Mouse (Mus musculus) kidney, adult 11 months (tissue): ENCODE measurements around the gene C1qtnf1.
A peak's percentile ranks its signal among the peaks of the same experiment; 100 is the strongest.

Experiments
- DNase-seq: peaks from one replicate; pipeline ENCODE4 v3.0.0; 2022

The C1qtnf1 gene

DNA sequence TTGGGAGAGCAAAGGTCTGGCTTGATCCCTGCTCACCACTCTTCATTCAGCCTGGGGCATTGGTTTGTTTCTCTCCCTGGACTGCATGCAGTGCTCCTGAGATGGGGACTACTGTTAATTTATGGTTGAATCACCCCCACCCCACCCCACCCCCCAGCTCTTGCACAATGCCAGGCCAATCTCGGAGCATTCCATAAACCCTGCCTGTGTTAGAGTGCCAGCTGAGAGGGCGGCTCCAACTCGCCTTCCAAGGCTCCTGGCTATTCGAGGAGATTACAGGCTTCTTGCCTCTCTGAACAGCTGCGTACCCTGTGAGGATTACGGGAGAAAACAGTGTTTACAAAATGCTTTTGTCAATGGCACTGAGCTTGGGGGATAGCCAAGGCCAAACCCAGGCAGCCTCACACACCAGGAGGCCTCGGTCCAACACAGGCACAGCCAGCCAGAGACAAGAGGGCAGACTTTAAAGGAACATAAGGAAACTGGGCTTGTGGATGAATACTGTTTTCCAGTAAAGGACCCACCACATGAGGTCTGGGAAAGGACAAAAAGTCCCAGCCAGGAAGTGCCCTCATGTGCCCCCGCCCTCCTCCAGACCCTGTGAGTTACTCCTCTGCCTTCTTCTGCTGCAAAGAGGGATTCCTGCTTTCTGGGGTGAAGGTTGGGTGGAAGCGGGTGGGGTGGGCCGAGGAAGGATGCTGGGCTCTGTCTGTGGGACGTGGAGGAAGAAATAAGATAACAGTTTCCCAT is 10.8 kb downstream of the C1qtnf1 start:
- no peak for DNase-seq

DNA sequence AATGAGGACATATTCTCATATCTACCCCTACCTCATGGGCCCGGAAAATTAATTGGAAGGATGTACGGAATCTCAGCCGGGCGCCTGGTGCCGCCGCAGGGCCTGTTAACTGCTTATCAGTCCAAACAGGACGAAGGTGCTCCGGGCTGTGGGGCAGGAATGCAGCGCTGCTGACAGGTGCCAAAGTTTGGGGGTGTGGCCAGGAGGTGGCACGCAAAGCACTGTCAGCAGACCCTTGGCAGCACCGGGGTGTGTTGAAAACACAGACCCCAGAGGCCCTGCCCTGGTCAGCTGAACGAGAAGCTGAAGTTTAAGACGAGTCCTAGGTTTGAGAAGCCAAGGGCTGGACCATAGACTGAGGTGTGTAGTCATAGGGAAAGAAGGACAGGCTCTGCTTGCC is 14.7 kb downstream of the C1qtnf1 start:
- DNase-seq, result no peak

GRCm38 (mm10) chr11:118443201-118443970 is 15.4 kb downstream of the C1qtnf1 start:
- no peak for DNase-seq

DNA sequence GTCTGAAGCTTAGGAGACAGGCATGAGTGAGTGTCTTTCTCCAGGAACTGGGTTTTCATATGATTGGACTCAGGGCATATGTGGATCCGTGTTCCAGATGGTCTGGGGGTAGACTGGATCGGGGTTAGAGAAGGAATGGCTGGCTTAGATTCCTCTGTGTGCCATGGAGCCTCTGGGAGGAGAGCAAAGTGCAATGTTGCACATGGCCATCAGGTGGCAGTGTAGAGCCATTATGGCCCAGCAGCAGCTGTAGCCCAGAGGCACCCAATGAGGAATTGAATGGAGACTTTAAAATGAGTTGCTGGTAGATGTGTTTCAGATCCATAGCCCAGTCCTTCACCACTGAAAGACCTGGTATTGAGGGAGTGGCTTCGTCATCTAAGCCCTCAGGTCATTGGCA is 17.8 kb downstream of the C1qtnf1 start:
- no peak for DNase-seq

GRCm38 (mm10) chr11:118447346-118447745 is 19.3 kb downstream of the C1qtnf1 start:
- no peak for DNase-seq

- DNase-seq, result no peak
These were observed 20.4 kb downstream of the C1qtnf1 start for GRCm38 (mm10) chr11:118448385-118448784.

DNA sequence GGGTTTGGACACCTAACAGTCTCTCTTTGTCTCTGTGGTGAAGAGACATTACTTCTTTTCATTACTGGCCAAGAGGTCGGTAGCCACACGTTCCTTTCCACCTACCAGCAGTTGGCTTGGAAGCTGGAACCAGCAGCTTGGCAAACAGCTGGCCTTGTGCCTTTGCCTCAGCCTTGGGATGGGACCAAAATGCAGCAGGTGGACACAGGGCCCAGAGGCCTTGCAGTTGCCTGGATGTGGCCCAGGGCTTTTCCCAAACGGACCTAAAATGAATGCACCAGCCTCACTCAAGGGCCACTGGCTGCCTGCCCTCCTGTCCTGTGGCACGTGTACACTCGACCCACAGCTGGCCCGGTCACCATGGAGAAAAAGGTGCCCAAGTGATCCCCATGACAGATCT is 23.2 kb downstream of the C1qtnf1 start:
- DNase-seq, result no peak

GRCm38 (mm10) chr11:118452955-118453354 is 25.0 kb downstream of the C1qtnf1 start:
- no peak for DNase-seq

- DNase-seq, result no peak
These were observed 26.1 kb downstream of the C1qtnf1 start for GRCm38 (mm10) chr11:118453886-118454671.

DNA sequence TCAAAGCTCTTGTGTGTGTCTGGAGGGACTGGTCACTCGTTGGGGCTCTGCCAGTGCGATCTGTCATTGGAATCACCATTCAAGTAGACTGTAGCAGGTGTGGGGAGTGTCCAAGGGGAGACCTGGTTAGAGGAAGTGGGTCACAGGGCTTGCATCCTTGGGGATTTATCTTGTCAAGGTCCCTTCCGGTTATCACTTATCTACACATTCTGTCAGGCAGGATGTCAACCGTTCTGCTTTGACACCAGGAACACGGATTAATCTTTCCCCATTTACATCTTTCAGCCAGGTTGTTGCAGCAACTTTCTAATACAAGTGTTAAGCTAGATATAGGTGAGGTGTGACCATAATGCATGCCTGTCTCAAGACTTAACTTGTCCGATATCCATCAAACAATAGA is 27.8 kb downstream of the C1qtnf1 start:
- DNase-seq, result no peak

DNA sequence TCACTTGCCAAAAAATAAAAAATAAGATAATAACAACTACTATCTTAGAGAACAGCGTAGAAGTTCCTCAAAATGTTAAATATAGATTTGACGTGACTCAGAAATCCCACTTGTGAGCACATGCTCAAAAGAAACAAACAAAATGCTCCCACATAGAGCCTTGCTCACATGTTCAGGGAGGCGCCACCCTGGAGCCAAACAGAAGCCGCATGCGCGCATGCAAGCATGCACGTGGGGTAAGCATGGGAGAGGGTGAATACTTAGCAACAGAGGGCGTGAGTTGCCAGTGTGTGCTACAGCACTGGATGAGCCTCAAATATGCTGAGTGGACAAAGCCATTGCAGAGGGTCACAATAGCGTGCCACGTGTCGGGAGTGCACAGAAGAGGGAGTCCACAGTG is 28.9 kb downstream of the C1qtnf1 start:
- no peak for DNase-seq

DNA sequence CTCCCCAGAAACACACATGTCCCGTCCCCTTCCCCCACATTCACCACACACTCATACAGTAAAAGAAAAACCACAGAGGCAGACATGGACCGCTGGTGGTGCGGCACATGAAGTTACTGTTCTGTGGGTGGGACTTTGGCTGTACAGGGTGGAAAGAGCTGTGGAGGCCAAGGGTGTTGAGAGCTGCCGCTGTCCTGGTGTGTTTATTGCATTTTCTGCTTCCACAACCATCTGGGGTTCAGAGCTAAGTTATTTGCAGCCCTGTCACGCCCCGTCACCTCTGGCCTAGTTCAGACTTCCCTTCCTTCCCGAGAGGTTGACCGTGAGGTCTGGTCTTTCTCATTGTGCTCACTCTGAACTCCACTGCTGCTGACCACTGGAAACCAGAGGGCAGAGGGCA is 31.0 kb downstream of the C1qtnf1 start:
- peak; percentile 75 for DNase-seq

- no peak for DNase-seq
These were observed 31.5 kb downstream of the C1qtnf1 start for GRCm38 (mm10) chr11:118459536-118459935.

DNA sequence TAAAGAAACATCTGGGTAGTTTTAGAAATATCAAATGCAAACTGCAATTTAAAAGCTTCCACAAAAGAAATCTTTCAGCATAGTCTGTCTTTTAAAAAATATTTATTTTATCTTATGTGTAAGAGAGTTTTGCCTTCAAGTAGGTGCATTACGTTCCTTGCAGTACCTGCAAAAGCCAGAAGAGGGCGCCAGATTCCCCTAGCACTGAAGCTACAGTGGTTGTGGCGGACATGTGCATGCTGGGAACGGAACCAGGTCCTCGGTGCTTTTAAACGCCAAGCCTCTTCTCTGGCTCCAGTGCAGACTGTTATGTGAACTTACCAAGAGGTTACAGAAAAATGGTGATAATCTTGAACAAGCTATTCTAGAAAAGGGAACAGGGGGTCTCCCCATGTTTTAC is 32.3 kb downstream of the C1qtnf1 start:
- no peak for DNase-seq

DNA sequence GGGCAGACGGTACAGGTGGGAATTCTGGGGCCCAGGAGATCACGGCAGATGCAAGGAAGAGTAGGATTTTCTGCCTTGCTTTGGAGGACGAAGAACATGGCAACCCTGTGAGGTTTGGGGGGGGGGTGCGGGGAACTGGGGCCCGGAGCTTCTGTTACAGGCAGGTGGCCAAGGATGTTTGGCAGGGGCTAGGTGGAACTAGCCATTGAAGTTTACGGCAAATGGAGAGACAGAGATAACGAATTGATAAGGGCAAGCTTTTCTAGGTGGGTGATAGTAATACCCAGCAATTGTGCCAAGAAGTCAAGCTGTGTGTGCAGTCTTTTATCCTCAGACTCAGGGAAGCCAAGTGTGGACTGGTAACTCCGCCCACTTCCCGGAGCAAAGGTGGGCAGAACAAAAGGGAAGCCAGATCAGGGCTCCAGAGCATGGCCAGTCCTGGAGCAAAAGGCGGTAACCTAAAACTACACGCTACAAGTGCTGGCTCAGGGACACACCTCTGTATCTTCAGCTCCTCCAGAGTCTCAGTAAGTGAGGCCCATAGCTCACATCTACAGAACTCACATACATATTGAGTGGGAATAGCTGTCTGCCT is 39.5 kb downstream of the C1qtnf1 start:
- DNase-seq, result no peak

DNA sequence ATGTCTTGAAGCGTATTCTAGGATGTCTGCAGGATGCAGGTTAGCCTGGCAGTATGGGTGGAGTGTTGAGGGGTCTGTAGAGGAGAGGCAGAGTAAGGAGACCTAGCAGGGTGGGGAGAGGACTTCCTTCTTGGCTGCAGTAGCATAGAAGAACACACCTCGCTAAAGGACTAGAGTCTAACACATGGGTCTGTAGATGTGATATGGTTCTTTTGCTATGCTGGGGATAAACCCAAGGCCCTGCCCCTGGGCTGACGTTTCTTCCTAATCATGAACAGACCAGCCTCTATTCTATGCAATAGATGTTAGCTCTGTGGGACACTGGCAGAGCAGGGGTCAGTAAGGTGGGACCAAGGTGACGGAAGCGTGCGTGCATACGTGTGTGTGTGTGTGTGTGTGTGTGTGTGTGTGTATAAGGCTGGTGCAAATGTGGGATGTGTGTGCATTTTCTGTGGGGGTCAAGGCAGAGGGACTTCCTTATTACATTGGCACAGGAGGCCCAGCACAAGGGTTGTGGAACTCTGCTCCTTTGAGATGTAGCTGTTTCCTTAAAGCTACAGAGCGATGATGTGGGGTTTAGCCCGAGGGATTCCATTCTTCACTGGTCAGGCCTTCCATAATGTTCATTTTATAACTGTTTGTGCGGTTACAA is 41.6 kb downstream of the C1qtnf1 start:
- no peak for DNase-seq

DNA sequence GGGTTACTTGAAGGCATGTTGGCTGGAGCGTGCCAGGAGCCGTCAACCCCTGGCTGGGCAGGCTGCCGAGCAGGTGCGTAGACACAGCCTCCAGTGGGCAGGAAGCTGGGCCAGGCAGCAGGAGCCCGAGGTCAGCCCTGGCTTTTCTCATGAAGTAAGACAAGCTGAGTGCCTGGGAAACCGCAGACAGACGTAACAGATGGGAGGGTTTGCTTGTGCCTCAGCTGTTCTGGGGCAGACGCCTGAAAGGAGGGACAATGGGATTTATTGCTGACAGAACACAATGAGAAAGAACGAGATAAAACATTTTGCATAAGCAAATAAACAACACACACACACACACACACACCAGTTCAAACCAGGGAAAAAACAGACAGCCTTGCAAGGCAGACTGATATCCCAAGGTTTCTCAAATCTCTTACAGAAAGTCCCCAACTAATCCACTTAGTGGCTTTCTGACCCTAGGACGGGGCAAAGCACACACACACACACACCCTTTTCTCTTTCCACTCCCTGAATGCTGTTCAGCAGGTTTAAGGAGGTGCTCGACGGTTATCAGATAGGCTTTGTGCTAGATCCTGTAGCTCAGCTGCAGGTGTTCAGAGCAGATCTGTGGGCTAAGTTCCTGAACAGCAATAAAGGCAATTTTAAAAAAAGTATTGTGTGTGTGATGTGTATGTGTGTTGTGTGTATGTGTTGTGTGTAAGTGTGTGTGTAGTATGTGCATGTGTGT is 42.4 kb downstream of the C1qtnf1 start:
- DNase-seq, result no peak

DNA sequence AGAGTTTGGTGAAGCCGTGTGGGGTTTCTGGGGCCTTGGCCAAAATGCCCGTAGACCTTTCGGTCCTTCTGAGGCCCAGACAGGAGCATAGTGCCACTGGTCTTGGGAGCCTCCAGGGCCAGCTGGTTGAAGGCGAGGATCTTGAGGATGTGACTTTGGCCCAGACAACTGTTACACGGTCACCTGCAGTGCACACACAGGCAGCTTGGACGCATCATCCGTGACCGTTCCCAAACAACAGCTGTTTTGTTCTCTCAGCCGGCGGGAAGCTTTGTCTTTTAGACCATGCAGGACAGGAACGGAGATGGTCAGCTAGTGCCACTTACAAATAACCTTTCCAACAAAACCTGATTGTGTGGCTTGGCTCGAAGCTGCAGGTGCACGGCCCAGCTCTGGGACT is 43.7 kb downstream of the C1qtnf1 start:
- no peak for DNase-seq

GRCm38 (mm10) chr11:118473161-118473560 is 45.2 kb downstream of the C1qtnf1 start:
- DNase-seq, result no peak

- no peak for DNase-seq
These were observed 46.0 kb downstream of the C1qtnf1 start for GRCm38 (mm10) chr11:118473842-118474500.

DNA sequence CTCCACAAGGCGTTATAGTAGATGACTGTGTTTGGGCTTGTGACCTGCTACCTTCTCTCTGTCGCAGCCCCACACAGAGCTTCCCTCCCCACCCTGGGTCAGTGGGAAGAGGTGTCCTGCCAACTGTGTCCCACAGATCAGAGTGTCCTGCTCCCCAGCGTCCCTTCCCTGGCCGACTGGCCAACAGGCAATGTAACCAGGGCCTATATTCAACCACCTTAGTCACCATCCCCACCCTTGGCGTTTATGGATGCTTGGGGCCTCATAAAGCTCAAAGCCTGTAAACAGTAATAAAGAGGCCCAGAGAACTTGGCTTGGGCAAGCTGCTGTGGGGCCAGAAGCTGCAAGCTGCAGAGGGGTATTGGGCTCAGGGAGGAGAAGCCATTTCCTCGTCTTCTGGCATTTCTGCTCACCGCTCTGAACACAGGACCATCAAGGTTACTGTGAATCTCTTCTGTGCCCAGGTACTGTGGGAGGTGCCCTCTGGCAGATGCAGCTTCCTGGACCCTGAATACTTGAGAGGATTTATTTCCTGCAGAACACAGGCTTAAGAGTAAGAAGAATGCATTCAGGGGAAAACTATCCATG is 47.6 kb downstream of the C1qtnf1 start:
- DNase-seq, result no peak
